Mouse (Mus musculus) right cerebral cortex, postnatal 14 days (tissue): Measurements from ENCODE around the gene Adgra3.

Experiments used
- DNase-seq: peaks from one replicate; pipeline ENCODE4 v3.0.0; 2022

Gene Adgra3

GRCm38 (mm10) chr5:50031288-50031687 is 27.5 kb downstream of the Adgra3 start:
- DNase-seq, result no peak

DNA sequence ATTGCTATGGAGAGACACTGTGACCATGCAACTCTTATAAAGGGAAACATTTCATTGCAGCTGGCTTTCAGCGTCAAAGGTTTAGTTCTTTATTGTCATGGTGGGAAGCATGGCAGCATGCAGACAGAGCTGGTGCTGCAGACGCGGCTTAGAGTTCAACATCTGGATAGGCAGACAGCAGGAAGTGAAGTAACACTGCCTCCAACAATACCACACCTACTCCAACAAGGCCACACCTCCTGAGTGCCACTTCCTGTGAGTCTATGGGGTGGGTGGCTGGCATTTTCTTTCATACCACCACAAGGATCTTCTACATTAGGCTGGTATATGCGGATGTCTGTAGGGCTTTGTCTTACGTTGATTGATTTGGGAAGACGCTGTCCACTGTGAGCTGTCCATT is 29.1 kb downstream of the Adgra3 start:
- no peak for DNase-seq

GRCm38 (mm10) chr5:50027561-50027960 is 31.2 kb downstream of the Adgra3 start:
- no peak for DNase-seq

GRCm38 (mm10) chr5:50027001-50027400 is 31.8 kb downstream of the Adgra3 start:
- DNase-seq, result no peak

DNA sequence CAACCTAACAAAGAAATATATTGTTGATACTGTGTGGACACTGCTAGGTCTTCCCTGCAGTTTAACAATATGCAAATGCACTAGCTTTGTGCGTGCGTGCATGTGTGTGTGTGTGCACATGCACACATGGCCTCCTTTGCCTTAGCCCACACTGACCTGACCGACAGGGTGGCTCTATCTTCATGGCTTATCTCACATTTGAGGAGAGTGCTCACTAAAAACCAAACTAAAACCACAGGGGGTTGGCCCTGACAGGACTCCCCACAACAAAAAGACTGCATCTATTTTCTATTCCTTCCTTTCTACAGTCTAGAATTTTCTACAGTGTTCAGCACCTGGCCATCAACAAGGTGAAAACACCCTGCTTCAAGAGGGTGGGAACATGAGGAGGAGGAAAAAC is 32.7 kb downstream of the Adgra3 start:
- DNase-seq, result no peak

DNA sequence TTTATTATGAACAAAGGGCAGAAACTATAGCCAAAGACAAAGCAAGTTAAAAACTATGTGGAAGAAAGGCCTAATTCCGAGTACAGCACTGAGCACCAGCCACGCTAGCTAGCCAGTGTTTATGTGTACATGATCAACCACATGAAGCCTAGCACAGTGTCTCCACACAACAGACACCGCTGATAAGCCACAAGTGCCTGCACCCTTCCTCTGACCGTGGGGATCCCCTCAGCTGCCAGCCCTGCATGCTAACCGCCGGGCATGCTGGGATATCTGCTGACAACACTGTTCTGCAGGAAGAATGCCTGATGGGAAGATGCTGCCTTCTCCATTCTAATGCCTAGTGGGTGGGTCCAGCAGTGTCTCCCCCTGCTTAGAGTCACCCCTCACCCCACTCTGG is 34.7 kb downstream of the Adgra3 start:
- DNase-seq, result no peak

DNA sequence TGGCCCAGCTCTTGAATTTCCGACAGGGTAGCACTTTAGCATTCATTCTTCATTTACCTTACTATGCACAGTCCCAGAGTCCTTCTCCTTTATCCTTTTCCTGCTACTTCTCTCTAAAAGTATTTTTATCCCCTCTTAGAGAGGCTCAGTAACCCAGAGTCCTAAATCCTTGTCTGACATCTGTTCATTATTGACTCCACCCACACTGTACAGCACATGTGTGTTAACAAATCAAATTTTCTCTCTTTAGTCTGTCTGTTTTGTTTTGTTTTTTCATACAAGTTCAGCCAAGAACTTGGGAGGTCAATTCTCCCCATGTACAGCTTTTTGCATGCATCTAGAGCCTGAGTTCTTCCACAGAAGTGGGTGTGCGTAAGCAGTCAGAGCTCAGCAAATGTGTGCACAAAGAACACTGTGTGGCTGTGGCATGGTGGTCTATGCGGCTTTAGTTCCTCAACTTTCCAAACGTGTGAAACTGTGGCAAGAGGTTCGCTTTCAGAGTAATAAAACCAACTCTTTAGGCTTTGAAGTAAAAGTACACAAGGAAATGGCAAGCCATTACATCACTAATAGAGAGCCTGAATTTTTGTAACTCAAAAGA is 42.7 kb downstream of the Adgra3 start:
- no peak for DNase-seq

GRCm38 (mm10) chr5:50015147-50015697 is 43.6 kb downstream of the Adgra3 start:
- no peak for DNase-seq

- no peak for DNase-seq
Observed at GRCm38 (mm10) chr5:50014658-50015057, 44.1 kb downstream of the Adgra3 start.

- DNase-seq, result no peak
Observed at GRCm38 (mm10) chr5:50013965-50014364, 44.8 kb downstream of the Adgra3 start.

- no peak for DNase-seq
Observed at GRCm38 (mm10) chr5:50008841-50009240, 50.0 kb downstream of the Adgra3 start.

GRCm38 (mm10) chr5:50006915-50007658 is 51.7 kb downstream of the Adgra3 start:
- no peak for DNase-seq

- no peak for DNase-seq
Observed at GRCm38 (mm10) chr5:50002269-50002668, 56.5 kb downstream of the Adgra3 start.

DNA sequence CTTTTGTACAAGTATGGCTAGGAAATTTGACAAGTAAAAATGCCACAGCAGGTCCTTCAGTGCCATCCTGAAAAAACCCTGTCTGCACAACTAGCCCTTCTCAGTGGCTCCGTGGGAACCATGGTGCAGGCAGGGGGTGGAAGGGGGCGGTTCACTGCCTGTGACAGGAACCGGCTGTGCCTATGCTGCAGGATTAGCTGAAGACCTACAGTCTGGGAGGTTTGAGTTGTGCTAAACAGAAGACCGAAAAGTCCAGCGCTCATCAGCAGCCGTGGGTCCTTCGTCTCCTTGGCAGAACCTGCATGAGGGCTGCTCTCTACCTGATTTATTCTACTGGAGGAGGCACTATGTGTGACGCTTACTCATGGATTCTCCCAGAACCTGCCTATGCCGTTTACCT is 59.0 kb downstream of the Adgra3 start:
- DNase-seq, result no peak

DNA sequence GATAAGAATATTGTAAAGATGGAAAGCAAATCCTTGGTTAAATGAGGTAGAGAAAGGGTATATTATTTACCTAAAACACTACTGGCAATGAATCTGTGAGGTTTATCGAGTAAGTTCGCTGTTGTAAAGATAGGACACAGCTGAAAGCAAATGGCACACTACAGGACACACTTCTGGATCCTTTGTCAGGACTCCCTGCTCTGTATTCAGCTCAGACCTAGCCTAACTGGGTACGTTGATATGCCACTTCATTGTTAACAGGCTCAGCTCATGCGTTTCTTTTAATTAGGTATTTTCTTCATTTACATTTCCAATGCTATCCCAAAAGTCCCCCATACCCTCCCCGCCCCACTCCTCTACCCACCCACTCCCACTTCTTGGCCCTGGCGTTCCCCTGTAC is 61.8 kb downstream of the Adgra3 start:
- DNase-seq, result no peak

DNA sequence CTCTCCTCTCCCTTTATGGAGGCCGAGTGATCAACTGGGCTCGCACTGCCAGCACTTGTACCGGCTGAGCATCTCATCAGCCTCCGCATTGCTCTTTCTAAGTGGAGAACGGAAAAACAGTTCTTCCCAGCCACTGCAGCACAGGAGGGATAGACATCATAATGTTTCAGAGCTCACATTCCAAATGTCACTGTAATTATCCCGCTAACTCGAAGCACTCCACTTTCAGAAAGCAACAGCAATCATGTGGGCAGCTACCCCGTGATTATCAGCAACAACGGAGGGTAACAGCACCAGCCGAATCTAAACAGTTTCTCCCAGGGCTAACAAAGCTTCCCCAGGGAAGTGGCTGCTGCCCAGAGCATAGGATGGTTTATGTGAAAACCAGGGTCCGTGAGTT is 62.3 kb downstream of the Adgra3 start:
- peak; percentile 15 for DNase-seq

DNA sequence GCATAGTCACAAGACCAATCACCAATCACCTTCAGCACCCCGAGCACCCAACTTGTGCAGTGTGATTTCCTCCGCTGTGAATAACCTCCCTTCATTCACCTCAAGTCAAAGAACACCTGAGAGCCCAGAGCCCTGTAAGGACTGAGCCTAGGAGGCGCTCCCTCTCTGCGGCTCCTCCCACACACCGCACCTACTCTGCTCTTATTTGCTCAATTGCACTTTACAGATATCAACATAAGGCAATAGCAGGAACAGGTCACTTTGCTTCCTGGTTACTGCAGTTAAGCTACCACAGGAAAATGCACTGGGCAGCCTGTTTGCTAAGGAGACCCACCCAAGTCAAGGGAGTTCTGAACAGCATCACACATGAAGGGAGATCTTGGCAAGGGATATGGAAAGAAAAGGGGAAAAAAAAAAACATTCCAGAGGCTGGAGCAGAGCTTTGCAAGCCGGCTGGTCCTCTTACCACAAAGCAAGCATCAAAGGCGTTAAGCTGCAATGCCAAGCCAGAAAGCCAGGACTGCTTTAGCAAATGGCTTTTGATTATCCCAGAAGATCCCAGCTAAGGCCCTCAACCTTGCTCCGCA is 68.0 kb downstream of the Adgra3 start:
- no peak for DNase-seq

- peak; percentile 19 for DNase-seq
Observed at GRCm38 (mm10) chr5:49988015-49988798, 70.6 kb downstream of the Adgra3 start.

DNA sequence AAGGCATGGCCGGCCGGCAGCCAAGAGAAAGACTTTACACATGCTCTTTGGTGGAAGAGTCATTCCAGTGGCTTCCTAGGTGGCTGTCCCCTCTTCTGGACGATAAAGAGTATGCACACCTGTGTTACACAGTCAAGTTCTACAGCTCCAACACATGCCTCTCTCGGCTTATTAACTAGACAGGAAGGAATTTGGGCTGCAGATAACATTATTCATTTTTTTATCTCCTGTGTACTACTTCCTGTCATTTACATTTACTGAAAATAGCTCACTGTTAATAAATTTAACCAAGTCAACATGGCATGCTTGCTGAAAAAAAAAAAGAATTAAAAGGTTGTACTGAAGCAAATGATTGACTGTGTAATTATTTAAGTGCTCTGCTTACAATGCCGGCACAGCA is 78.1 kb downstream of the Adgra3 start:
- no peak for DNase-seq

DNA sequence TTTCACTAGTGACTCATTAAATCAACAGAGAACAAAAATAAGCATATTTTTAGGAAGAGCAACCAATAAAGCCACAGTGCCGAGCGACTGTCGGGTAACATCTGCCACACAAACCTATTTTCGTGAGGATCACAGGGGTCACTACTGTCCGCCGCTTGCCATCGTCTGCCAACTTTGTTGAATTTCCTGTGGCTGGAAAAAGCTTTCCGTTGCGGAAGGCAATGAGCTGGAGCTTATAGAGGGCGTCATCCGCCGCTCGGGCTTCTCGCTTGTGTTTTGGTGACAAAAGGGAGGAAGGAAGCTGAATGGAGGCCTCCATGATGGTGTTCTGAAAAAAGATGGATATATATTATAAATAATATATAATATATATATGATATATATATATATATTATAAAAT is 79.6 kb downstream of the Adgra3 start:
- DNase-seq, result no peak

- peak; percentile 71 for DNase-seq
Observed at GRCm38 (mm10) chr5:49975971-49976370, 82.8 kb downstream of the Adgra3 start.

DNA sequence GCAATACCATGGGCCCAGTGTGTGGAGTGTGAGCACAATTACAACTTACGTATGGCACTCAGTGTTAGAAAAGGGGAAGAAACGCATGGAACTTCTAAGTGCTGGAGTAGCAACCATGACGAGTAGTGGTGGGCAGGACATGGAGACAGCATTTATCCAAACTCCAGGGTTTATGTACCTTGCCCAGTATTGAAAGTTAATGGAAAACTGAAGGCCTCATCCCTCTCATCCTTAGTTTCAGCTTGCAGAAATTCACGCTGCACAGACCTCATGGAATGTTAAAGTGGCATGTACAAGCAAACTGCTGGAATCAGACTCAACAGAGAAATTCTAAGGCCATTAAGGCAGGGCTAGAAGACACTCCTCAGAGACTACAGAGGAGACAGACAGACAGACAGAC is 84.6 kb downstream of the Adgra3 start:
- DNase-seq, result no peak

DNA sequence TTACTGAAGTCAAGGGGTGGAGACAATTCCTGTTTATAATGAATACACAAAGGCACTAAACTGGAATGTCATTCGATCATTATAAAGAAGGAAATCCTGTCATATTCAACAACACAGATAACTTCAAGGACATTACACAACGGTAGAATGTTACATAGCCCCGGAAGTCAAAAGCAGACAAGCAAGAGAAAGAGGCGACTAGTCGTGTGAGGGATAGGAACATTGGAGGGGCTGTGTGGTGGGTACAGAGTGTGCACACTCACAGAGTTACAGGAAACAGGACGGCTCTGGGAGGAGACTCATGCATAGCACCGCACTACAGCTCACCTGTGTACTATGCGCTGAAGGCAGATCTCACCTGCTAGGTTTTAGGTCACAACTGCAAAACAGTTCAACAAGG is 89.1 kb downstream of the Adgra3 start:
- no peak for DNase-seq
